Mouse (Mus musculus) Muller cell, postnatal 12 days (primary cell): ENCODE measurements around the gene Lipo4.
"Not testable (repeated sequence)": the region's sequence is repeated elsewhere in the genome, so short reads cannot be mapped to it uniquely, and the experiment has no call there.

Source experiments
- DNase-seq: peaks from one replicate; pipeline ENCODE4 v3.0.0-alpha.2; 2015; ENCODE audit errors: inconsistent ontology term

The Lipo4 gene

DNA sequence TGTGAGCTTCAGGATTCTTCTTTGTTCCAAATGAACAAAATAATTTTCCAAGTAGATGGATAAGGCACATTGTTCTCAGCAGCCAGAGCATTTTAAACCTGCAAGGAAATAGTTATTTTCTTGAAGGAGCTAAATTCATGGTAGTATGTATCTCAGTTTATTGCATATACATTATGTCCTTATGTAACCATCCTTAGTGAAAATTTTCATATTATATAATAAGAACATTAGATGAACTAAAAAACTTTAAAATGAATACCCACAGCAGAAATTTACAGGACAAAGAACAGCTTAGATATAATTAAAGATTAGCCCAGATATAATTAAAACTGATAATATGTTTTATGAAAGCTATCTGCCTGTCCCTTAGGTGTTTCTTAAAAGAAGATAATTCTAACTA, at the start of gene Lipo4:
Gene Lipo4, minus strand, starts transcription at position 101 of the 400 bp plus-strand sequence.
- DNase-seq = no peak

DNA sequence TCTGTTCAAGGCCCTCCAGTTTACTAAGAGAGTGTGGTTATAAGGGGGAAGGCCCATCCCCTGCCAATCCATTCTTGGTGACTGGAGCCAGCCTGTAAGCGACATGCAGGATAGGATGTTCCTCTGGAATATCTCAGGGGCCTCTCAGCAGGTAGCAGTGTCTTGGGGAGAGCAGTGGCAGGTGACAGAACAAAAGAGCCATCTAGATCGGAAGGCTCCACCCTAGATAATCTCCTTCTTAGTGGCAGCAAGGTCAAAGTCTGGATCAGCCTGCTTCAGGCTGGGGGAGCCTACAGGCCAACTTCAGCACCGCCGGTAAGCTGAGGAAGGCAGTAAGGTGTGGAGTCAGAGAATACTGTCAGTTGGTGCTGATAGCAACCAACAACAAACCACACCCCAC, 61.2 kb downstream of the Lipo4 start:
- DNase-seq = not testable (repeated sequence)

DNA sequence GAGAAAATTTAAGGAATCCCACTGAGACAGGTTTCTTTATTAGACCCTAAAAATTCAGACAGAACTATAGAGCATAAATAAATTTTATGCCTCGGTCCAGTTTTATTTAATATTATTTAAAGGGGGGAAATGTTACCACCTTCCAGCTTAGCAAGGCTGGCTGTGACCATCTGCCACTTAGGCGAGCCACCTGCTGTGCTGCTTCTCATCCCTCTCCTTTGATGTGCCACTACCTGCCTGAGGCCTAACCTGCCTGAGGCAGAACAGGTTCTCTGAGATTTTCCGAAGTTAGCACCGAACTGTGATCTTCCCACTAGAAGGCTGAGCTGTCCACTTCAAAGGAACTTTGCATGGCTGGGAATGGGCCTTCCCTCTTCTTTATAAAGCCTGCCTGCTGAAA, 63.9 kb downstream of the Lipo4 start:
- DNase-seq = no peak
